Mouse (Mus musculus): ENCODE data around the gene Wdr48.

- TF ChIP-seq CTCF (IDR thresholded peaks at IDR 0.05; ENCODE audit: borderline replicate concordance, control insufficient read depth, extremely low read depth, insufficient read depth, low read length, poor library complexity), result no peak
- TF ChIP-seq POLR2A (IDR thresholded peaks at IDR 0.05; ENCODE audit: control insufficient read depth, extremely low read depth, insufficient read depth, low read length, poor library complexity), result no peak
Observed at GRCm38 (mm10) chr9:119854170-119854569, 40.5 kb upstream of the Wdr48 start.
